Mouse (Mus musculus) liver, embryonic 11.5 days (tissue): Measurements from ENCODE around the gene Rpl7a. TPM values are rescaled to one million over a fixed set of nuclear protein-coding genes. Genes with fewer than 3 reads are reported as not detected.
A peak's percentile ranks its signal among the peaks of the same experiment; 100 is the strongest.

Experiments used
- ATAC-seq: fragments of 200-750 bp; cut with Nextera tagmentation; replicated peaks from 2 replicates; pipeline ENCODE4 v1.8.0; 2017; ENCODE audit warnings: moderate number of reproducible peaks, mild to moderate bottlenecking, moderate TSS enrichment, moderate library complexity; ENCODE audit not compliant: low FRiP score
- DNase-seq: peaks from one replicate; pipeline ENCODE4 v3.0.0-alpha.2; 2017; ENCODE audit warnings: low spot score
- H3K27ac ChIP-seq: fragments of 300-500 bp; sonication (generic); 2 replicates; pipeline ENCODE4 v1.5.1; 2014; ENCODE audit warnings: mild to moderate bottlenecking, low read depth, low read length, control low read depth
- H3K27me3 ChIP-seq: fragments of 300-500 bp; sonication (generic); replicated peaks from 2 replicates; pipeline ENCODE4 v1.6.1; 2014; ENCODE audit warnings: low read length, mixed read lengths; ENCODE audit not compliant: control insufficient read depth, insufficient read depth
- H3K36me3 ChIP-seq: fragments of 300-500 bp; sonication (generic); 2 replicates; pipeline ENCODE4 v1.6.1; 2014; ENCODE audit warnings: mild to moderate bottlenecking, low read length, moderate library complexity, mixed read lengths; ENCODE audit not compliant: control insufficient read depth, insufficient read depth
- H3K4me1 ChIP-seq: fragments of 300-500 bp; sonication (generic); replicated peaks from 2 replicates; pipeline ENCODE4 v1.6.1; 2014; ENCODE audit warnings: low read length, mixed read lengths; ENCODE audit not compliant: control insufficient read depth, insufficient read depth
- H3K4me2 ChIP-seq: fragments of 300-500 bp; sonication (generic); 2 replicates; pipeline ENCODE4 v1.6.1; 2014; ENCODE audit warnings: mild to moderate bottlenecking, control low read depth, moderate library complexity
- H3K4me3 ChIP-seq: fragments of 300-500 bp; sonication (generic); 2 replicates; pipeline ENCODE4 v1.5.1; 2014; ENCODE audit warnings: low read depth, low read length, control low read depth
- H3K9ac ChIP-seq: fragments of 300-500 bp; sonication (generic); 2 replicates; pipeline ENCODE4 v1.6.1; 2014; ENCODE audit warnings: low read depth, low read length, control low read depth
- H3K9me3 ChIP-seq: fragments of 300-500 bp; sonication (generic); 2 replicates; pipeline ENCODE4 v1.6.1; 2016; ENCODE audit warnings: low read length, inconsistent platforms, mixed read lengths; ENCODE audit not compliant: control insufficient read depth
- WGBS: fragments of 180-500 bp; shearing (Covaris S2); extraction: QIAGEN DNeasy Blood & Tissue Kit; methylation state at CpG from one replicate; pipeline ENCODE4 v1.1.7; 2014; 5-methylcytosine and 5-hydroxymethylcytosine counted together
- polyA plus RNA-seq: library from polyadenylated mRNA; unstranded; fragments of >200 nt; fragmentation: Nextera tagmentation; extraction: Ambion mirVana; gene quantifications from 2 replicates; pipeline ENCODE4 v1.2.1, GENCODE M21; 2014

Rpl7a gene
- polyA plus RNA-seq, 1 experiment from 2014 or later: 991 TPM

DNA sequence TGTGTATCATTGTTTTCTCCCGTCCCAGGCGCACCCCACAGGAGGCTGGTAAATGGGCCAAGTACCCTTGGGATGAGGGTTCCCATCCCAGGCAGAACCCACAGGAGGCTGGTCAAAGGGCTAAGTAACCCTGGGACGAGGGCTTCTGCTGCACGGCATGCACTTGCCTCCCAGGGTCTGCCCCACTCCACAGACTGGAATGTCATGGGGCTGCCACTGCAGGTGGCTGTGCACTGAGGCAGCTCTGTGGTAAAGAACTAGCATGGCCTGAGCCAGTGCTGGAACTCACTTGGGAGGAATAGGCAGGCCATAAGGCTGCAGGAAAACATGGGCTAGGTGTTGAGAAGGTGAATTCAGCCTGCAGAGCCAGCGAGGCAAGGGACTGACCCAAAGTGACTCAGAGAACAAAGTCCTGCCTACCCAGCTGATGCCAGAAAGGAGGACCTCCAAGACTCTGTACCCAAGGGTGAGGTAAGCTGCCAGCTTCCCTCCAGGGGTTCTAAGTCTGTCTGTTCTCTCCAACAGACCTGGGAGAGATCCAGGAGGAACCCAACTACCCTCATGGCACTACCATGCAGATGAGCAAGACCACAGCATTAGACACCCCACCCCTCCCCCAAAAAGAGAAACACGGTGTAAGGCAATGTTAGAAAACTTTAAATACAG lies 9.8 kb downstream of the Rpl7a start:
- Histone ChIP-seq H3K9me3 (no peaks in the 10 kb centered on the region), H3K27ac (no peak overlapping the region), H3K4me1 (peaks cover 18% of the 10 kb centered on the region), H3K4me2 (no peak overlapping the region), H3K9ac (no peak overlapping the region), H3K27me3 (no peaks in the 10 kb centered on the region), H3K4me3 (no peak overlapping the region), H3K36me3 (peaks cover 64% of the 10 kb centered on the region)
- ATAC-seq (no peak), DNase-seq (no peak)
- 86% methylated on average over 6 of the region's 6 CpGs for WGBS

DNA sequence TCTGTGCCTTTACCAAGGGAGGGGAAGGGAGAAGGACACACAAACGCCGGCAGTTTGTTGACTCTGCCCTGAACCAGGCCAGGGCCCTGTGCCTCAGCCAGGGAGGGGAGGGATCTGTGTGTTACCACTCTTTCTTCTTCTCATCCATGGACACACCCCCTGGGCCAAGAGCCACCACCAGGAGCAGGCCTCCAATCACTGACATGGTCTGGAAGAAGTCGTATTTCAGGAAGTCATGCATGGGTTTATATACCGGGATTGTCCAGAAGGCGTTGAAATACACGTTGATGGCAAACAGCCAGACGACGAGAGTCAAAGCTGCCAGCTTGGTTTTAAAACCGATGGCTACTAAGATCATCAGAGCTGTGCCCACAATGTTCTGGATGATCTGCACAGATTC lies 11.2 kb downstream of the Rpl7a start:
- Histone ChIP-seq H3K4me3 (no peak overlapping the region), H3K36me3 (peaks cover 77% of the 10 kb centered on the region)

DNA sequence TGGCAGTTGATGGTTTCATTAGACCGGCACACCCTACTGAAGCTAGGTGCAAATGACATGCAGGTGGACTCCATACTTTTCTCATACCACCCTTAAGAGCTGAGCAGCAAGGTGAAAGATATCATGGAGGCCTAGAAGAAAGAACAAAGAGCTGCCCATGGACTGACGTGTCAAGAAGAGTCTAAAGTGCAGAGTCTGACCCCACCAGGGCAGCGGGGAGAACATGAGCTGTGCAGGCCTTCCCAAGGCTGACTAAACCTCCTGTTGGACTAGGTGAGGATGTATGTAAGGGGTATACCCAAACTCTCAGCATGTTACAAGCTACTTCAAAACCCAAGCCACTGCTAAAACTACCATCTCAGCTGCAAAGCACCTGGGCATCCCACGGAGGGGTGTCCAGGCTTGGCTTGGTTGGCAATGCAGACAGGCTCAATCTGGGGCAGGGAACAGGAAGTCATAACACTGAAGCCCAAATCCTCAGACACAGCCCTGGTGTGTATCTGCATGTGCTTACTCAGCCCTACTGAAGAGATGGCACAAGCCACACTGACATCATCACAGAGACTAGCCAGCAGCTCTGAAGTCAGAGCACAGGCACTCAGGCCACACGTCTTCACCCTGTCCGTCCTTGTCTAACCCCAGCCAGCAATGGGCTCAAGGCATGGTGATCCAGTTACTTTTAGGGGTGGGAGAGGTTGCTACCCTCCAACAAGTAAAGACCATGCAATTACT lies 17.3 kb downstream of the Rpl7a start:
- H3K27ac ChIP-seq: no peak overlapping the region
- H3K4me2 ChIP-seq: no peak overlapping the region
- peaks cover 20% of the 10 kb centered on the region for H3K4me1 ChIP-seq
- H3K9me3 ChIP-seq: no peaks in the 10 kb centered on the region
- no peaks in the 10 kb centered on the region for H3K27me3 ChIP-seq
- DNase-seq (no peak), ATAC-seq (no peak)
- no peak overlapping the region for H3K9ac ChIP-seq
- H3K4me3 ChIP-seq: no peak overlapping the region
- peaks cover 71% of the 10 kb centered on the region for H3K36me3 ChIP-seq
- 86% methylated on average over 6 of the region's 6 CpGs for WGBS

More for the DNA sequence above, 11.2 kb downstream of the Rpl7a start:
- Histone ChIP-seq H3K27me3 (no peaks in the 10 kb centered on the region), H3K9me3 (no peaks in the 10 kb centered on the region), H3K4me2 (no peak overlapping the region), H3K9ac (no peak overlapping the region), H3K27ac (no peak overlapping the region), H3K4me1 (peaks cover 13% of the 10 kb centered on the region)
- 80% methylated on average over 9 of the region's 9 CpGs for WGBS
- ATAC-seq: no peak
- no peak for DNase-seq

GRCm38 (mm10) chr2:26930390-26930789 lies 19.8 kb downstream of the Rpl7a start:
- Histone ChIP-seq H3K4me3 (peak overlapping the region; percentile 3; the same call in 1 of the 2 replicates), H3K27ac (no peak overlapping the region), H3K9me3 (no peaks in the 10 kb centered on the region), H3K9ac (no peak overlapping the region), H3K27me3 (no peaks in the 10 kb centered on the region), H3K4me2 (peak overlapping the region; percentile 20; the same call in 1 of the 2 replicates), H3K36me3 (peaks cover 52% of the 10 kb centered on the region), H3K4me1 (peaks cover 32% of the 10 kb centered on the region)
- DNase-seq (no peak), ATAC-seq (no peak)
- WGBS: 40% methylated on average over 1 of the region's 1 CpGs

DNA sequence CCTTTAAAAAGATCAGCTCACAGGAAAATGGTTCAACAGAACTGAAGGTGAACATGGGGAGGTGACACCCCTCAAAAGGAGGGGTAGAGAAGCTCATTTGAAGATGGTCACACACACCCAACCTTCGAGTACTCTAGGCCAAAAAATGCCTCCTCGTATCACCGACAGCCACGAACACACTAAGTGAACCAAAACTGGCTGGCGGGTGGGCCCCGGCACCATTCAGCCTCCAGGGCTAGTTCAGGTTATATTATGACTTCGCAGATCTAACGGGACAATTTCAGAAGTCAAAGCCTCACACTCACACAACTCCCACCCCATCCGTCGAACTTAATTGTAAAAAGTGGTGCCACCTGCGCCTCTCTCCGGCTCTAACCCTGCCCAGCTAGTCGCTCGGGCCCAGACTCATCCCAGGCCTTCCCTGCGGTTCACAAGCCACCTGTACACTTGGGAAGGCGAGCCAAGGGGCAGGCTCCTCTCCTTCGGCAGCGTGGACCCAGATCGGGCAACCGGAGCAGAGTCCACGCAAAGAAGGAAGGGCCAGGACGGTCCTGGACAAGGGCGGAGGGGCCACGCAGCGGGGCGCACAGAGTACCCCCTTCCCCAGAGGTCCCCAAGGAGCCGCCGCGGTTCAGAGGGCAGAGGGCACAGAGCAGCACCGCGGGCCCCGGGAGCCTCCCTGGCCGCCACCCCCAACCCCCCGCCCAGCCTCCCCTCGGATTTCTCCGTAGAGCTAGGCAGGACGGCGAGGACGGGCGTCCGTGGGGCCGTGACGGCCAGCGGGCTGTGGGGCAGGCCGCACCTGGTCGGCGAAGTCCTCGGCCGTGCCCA lies 22.1 kb downstream of the Rpl7a start:
- H3K9ac ChIP-seq: peak overlapping the region; percentile 98
- H3K36me3 ChIP-seq: peaks cover 32% of the 10 kb centered on the region
- H3K27ac ChIP-seq: peak overlapping the region; percentile 82
- H3K4me3 ChIP-seq: peak overlapping the region; percentile 85
- H3K4me2 ChIP-seq: peak overlapping the region; percentile 75
- H3K4me1 ChIP-seq: peaks cover 38% of the 10 kb centered on the region
- WGBS: 2% methylated on average over 49 of the region's 49 CpGs
- H3K27me3 ChIP-seq: no peaks in the 10 kb centered on the region
- ATAC-seq (peak; percentile 27), DNase-seq (peak; percentile 56)
- H3K9me3 ChIP-seq: no peaks in the 10 kb centered on the region

- ATAC-seq (peak; percentile 93), DNase-seq (peak; percentile 96)
- Histone ChIP-seq H3K27me3 (no peaks in the 10 kb centered on the region), H3K9me3 (no peaks in the 10 kb centered on the region), H3K4me2 (peak within 1 kb of the TSS; percentile 75), H3K27ac (peak within 1 kb of the TSS; percentile 82), H3K9ac (peak within 1 kb of the TSS; percentile 98), H3K4me3 (peak within 1 kb of the TSS; percentile 85), H3K4me1 (peaks cover 38% of the 10 kb centered on the region), H3K36me3 (peaks cover 26% of the 10 kb centered on the region)
- WGBS: 1% methylated on average over 59 of the region's 70 CpGs
These were observed 22.9 kb downstream of the Rpl7a start, which contains the start of the genes Surf4 and Stkld1 for GRCm38 (mm10) chr2:26933304-26934055. Gene Surf4 (minus strand): TSS chr2:26933928. Gene Stkld1 (plus strand): TSS chr2:26934047.

GRCm38 (mm10) chr2:26935286-26935685 lies 24.7 kb downstream of the Rpl7a start:
- DNase-seq (no peak), ATAC-seq (no peak)
- no peaks in the 10 kb centered on the region for H3K9me3 ChIP-seq
- peaks cover 32% of the 10 kb centered on the region for H3K4me1 ChIP-seq
- peaks cover 12% of the 10 kb centered on the region; the same call in 1 of the 2 replicates for H3K36me3 ChIP-seq
- no peak overlapping the region for H3K9ac ChIP-seq
- no peak overlapping the region for H3K4me3 ChIP-seq
- 54% methylated on average over 2 of the region's 2 CpGs for WGBS
- H3K27ac ChIP-seq: no peak overlapping the region
- no peak overlapping the region for H3K4me2 ChIP-seq
- H3K27me3 ChIP-seq: no peaks in the 10 kb centered on the region

GRCm38 (mm10) chr2:26936425-26936824 lies 25.9 kb downstream of the Rpl7a start:
- Histone ChIP-seq H3K9me3 (no peaks in the 10 kb centered on the region), H3K4me1 (peaks cover 27% of the 10 kb centered on the region), H3K27me3 (no peaks in the 10 kb centered on the region), H3K36me3 (peaks cover 1% of the 10 kb centered on the region; the same call in 1 of the 2 replicates), H3K9ac (no peak overlapping the region), H3K4me3 (no peak overlapping the region), H3K27ac (no peak overlapping the region), H3K4me2 (no peak overlapping the region)
- ATAC-seq (no peak), DNase-seq (no peak)
- WGBS: 36% methylated on average over 1 of the region's 1 CpGs
